15 mouse cellular contexts compared by ENCODE assay signal in genomic region chr17:5629651-5630050, GRCm38 (mm10).
"Had no signal": no experiment of that assay in that cellular context is flagged by ENCODE, and none has a peak within 500 bp of the region (broad histone marks: within the 10 kb centered on the region; RNA-seq: fewer than 3 reads in every experiment).

No protein-coding gene starts in this region.

- DNase-seq: retina, postnatal 1 day; right cerebral cortex, postnatal 14 days; right cerebral cortex, postnatal 25 days; right cerebral cortex, postnatal 4 days; spleen, adult 18-20 months; thymus, adult 18-20 months; thymus, adult 2 months; thymus, postnatal 14 days; thymus, postnatal 25 days; thymus, postnatal 36 days; thymus, postnatal 4 days had no signal

- H3K36me3 ChIP-seq: neural tube, embryonic 13.5 days; neural tube, embryonic 15.5 days; stomach, embryonic 15.5 days had no signal

- H3K4me1 ChIP-seq: neural tube, embryonic 13.5 days; neural tube, embryonic 15.5 days; stomach, embryonic 15.5 days had no signal

- H3K27me3 ChIP-seq: neural tube, embryonic 13.5 days; neural tube, embryonic 15.5 days; stomach, embryonic 15.5 days had no signal

- H3K27ac ChIP-seq: neural tube, embryonic 13.5 days; neural tube, embryonic 15.5 days; stomach, embryonic 15.5 days; stomach, postnatal 0 days had no signal

- H3K4me2 ChIP-seq: neural tube, embryonic 13.5 days; neural tube, embryonic 15.5 days; stomach, embryonic 15.5 days had no signal

- H3K4me3 ChIP-seq: neural tube, embryonic 13.5 days; neural tube, embryonic 15.5 days; stomach, embryonic 15.5 days had no signal

- H3K9ac ChIP-seq: neural tube, embryonic 13.5 days; neural tube, embryonic 15.5 days; stomach, embryonic 15.5 days had no signal

- H3K9me3 ChIP-seq: neural tube, embryonic 13.5 days; neural tube, embryonic 15.5 days; stomach, embryonic 15.5 days had no signal
